Mouse (Mus musculus) adipose tissue, adult 10 weeks (tissue): ENCODE data around the gene Gm21973. TPM values are rescaled to one million over a fixed set of nuclear protein-coding genes. Genes with fewer than 3 reads are reported as not detected.

ENCODE experiments used
- polyA plus RNA-seq: library from polyadenylated mRNA; stranded (reverse); fragments of 350-450 nt; fragmentation: Illumina TruSeq; extraction: RNeasy Lipid Tissue Mini Kit (QIAGEN cat#74804); gene quantifications from one replicate; pipeline ENCODE4 v1.2.3, GENCODE M21; 2014; ENCODE audit warnings: low read depth, low replicate concordance

Gm21973 gene
- polyA plus RNA-seq = not detected

GRCm38 (mm10) chr15:10325080-10325479 lies at the start of gene Gm21973:
Gene Gm21973, plus strand, starts transcription at chr15:10325380.

GRCm38 (mm10) chr15:10358039-10358948 lies 33.1 kb downstream of the Gm21973 start, which contains the start of gene Agxt2:
Gene Agxt2, plus strand, starts transcription at chr15:10358532.

Other genes starting within 250 kb of the Gm21973 start
- 8.7 TPM for gene Prlr, start 148.1 kb upstream of the Gm21973 start, polyA plus RNA-seq
- gene Agxt2, start 33.2 kb downstream of the Gm21973 start, polyA plus RNA-seq = 0.67 TPM
- 26.7 TPM for gene Dnajc21, start 145.1 kb downstream of the Gm21973 start, polyA plus RNA-seq
- 31.8 TPM for gene Brix1, start 160.6 kb downstream of the Gm21973 start, polyA plus RNA-seq
- gene Rad1, start 160.6 kb downstream of the Gm21973 start, polyA plus RNA-seq = 9.3 TPM
- 3.7 TPM for gene Ttc23l, start 233.3 kb downstream of the Gm21973 start, polyA plus RNA-seq